Mouse (Mus musculus): ENCODE measurements around the gene Tmem121. TPM values are rescaled to one million over a fixed set of nuclear protein-coding genes. Genes with fewer than 3 reads are reported as not detected.
"Not testable (repeated sequence)": the region's sequence is repeated elsewhere in the genome, so short reads cannot be mapped to it uniquely, and the experiment has no call there.

Gene Tmem121
- total RNA-seq, 2 experiments from 2014 or later: 19.7 to 20.7 TPM

DNA sequence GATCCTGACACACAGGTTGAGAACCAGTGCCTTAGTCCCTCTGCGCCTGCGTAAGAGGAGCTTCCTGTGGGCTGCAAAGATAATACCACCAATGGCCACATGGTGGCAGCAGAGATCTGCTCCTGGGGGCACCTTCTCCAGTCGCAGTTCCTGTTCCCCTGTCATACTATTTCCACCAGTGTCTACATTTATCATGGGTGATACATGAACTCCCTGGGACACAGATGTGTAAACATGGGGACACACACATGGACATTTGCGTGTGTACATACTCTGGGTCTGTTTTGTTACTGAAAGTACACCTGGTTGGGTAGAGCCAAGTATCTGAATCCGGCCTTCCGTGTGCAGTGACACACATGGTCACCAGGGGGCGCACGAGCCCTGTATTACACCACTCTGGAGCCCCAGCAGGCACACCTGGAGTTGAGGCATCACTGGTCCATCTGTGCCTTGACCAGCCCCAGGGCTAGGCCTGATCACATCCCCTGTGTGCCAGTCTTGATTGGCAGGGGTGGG is 36.4 kb downstream of the Tmem121 start:
- Histone ChIP-seq H3K27ac (no peak overlapping the region), H3K4me3 (no peak overlapping the region)
- DNase-seq (ENCODE audit: low spot score in 2 of 2): peak; percentile 83 to 96
- TF ChIP-seq CTCF (conservative IDR thresholded peaks at IDR 0.05): peak; percentile 86

GRCm38 (mm10) chr12:113222748-113223147 is 37.0 kb downstream of the Tmem121 start:
- no peak overlapping the region for H3K4me3 ChIP-seq
- H3K27ac ChIP-seq: no peak overlapping the region
- peak in 1 of 2 experiments; percentile 53 for DNase-seq (ENCODE audit: low spot score in 2 of 2)
- peak; percentile 70 for TF ChIP-seq CTCF (conservative IDR thresholded peaks at IDR 0.05)

DNA sequence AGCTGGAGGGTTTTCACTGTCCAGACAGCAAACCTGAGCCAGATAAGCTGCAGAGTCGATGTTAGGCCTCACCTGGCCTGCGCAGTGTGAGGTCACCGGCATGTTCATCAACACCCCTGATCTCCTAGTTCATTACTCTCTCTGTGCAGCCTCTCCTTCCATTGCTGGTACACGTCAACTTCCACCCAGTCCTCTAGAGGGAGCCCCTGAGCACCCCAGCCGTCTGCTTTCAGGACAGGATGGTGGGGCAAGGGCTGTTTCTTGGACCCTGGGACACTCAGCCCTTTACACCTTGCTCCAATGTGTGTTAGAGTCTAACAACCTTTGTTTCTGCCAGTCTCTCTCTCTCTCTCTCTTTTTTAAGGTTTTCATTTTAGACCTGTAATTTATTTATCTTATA is 38.5 kb downstream of the Tmem121 start:
- peak in 1 of 2 experiments; percentile 21 for DNase-seq (ENCODE audit: low spot score in 2 of 2)
- peak; percentile 74 for TF ChIP-seq CTCF (conservative IDR thresholded peaks at IDR 0.05)
- Histone ChIP-seq H3K4me3 (no peak overlapping the region), H3K27ac (no peak overlapping the region)

DNA sequence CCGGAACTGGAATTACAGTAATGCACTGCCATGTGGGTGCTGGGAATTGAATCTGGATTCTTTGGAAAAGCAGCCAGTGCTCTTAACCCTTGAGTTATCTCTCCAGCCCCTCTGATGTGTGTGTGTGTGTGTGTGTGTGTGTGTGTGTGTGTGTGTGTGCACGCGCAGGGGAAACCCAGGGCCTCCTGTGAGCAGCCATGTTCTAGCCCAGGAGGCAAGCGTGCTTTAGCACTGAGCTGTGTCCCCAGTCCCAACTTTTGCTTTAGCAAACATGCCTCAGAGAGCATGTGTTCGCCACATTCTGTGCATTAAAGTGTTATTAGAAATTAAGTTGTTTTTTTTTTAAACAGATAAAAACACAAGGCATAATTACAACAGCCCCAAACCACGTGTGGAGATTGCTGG is 39.0 kb downstream of the Tmem121 start:
- Histone ChIP-seq H3K4me3 (no peak overlapping the region), H3K27ac (no peak overlapping the region)
- no peak for TF ChIP-seq CTCF (conservative IDR thresholded peaks at IDR 0.05)
- DNase-seq (ENCODE audit: low spot score in 2 of 2): no peak

DNA sequence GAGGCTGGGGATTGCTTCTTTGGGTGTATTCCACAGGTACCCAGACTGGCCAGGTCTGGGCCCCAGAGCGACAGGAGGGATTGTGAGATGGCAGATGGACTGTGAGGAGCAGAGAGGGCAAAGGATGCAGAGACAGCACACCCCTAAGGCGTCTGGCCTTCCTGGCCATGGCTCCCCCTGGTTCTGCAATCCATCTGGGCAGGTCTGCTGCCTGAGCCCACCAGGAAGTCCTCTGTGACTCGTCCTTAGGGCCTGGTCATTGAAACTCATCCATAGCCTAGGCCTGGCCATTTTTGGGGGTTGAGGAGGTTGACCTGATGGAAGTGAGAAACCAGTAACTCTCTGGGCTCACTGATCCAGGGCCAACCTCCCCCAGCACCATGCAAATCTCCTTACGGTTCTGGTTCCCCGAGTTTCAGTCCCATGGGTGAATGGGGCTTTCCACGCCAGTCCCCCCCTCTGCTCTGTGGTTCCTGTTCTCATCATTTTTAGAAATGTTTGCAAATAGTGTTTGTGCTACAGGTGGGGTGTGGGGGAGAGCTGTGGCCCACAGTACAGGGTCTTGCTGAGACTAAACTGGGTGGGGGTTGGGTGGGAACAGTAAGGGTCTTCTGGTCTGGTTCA is 42.4 kb downstream of the Tmem121 start:
- Histone ChIP-seq H3K27ac (no peak overlapping the region), H3K4me3 (no peak overlapping the region)
- no peak for DNase-seq (ENCODE audit: low spot score in 2 of 2)
- no peak for TF ChIP-seq CTCF (conservative IDR thresholded peaks at IDR 0.05)

DNA sequence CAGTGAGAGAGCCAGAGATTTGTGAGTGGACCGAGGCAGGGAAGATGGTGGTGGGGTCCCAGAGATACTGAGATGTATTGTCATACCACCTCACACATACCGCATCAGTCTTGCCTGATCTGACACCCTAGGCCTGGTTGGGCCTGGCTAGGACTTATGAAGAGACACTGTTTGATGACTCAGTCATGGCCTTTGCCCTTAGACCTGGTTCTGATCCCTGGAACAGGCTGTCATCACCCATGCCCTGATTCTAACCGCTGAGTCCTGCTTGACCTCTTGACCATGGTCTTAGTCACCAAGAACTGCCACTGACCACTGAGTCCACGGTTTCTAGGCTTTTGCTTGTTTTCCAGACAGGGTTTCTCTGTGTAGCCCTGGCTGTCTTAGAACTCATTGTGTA is 45.0 kb downstream of the Tmem121 start:
- TF ChIP-seq CTCF (conservative IDR thresholded peaks at IDR 0.05): no peak
- DNase-seq (ENCODE audit: low spot score in 2 of 2): no peak
- Histone ChIP-seq H3K27ac (no peak overlapping the region), H3K4me3 (no peak overlapping the region)

DNA sequence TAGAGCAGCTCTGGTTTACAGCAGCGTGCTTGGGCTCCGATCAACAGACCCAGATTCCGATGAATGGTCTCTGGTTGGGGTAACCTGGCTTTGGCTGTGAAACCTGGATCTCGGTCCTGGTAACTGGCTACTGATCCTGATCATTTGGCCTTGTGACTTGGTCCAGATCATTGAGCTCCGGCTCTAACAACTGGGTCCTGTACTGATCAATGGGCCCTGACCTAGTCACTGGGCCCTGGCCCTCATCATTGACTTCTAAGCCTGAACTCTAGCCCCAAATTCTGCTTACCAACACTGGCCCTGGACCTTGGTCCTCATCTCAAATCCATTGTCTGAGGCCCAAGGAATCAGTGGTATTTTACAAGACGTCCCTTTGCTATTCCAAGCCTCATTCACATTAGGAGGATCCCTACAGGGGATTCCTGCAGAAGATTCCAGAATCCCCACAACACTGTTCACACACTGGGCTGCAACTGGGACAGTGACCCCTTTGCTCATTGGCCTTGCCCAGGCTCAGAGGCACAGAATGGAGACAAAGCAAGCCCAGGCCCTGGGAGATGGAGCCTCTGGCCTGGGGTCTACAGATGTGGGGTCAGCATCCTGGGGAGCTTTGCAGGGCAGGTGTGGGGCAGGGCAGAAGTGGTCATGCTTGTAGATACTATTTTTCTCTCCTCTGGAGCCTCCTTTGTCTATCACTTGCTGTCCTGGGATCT is 46.0 kb downstream of the Tmem121 start:
- not testable (repeated sequence) for H3K27ac ChIP-seq; DNase-seq (ENCODE audit: low spot score in 2 of 2); H3K4me3 ChIP-seq

- not testable (repeated sequence) for H3K27ac ChIP-seq; DNase-seq (ENCODE audit: low spot score in 2 of 2); H3K4me3 ChIP-seq
Measured at GRCm38 (mm10) chr12:113232264-113232750, 46.6 kb downstream of the Tmem121 start.

Other genes starting within 250 kb of the Tmem121 start
- gene Nudt14, start 243.8 kb upstream of the Tmem121 start, total RNA-seq (2021): 10 to 100 TPM in 1 of 2 experiments, 1 to 10 TPM in 1; 9.8 to 10.1 TPM
- 10 to 100 TPM; 55.8 to 55.9 TPM for gene Btbd6, start 209.4 kb upstream of the Tmem121 start, total RNA-seq (2021)
- 10 to 100 TPM; 55.6 to 57.4 TPM for gene Brf1, start 185.2 kb upstream of the Tmem121 start, total RNA-seq (2021)
- 10 to 100 TPM; 79.6 to 81.8 TPM for gene Pacs2, start 171.4 kb upstream of the Tmem121 start, total RNA-seq (2021)
- gene Tex22, start 111.4 kb upstream of the Tmem121 start, total RNA-seq (2021): 1 to 10 TPM in 1 of 2 experiments, under 1 TPM in 1; 0.81 to 2.1 TPM
- 10 to 100 TPM; 76.0 to 76.9 TPM for gene Mta1, start 87.7 kb upstream of the Tmem121 start, total RNA-seq (2021)
- gene Crip2, start 45.7 kb upstream of the Tmem121 start, total RNA-seq (2021): 10 to 100 TPM; 90.3 to 99.5 TPM
- 10 to 100 TPM; 11.9 to 12.9 TPM for gene Crip1, start 39.6 kb upstream of the Tmem121 start, total RNA-seq (2021)
- 1 to 10 TPM; 1.3 to 1.4 TPM for gene Tedc1, start 29.5 kb upstream of the Tmem121 start, total RNA-seq (2021)